Mouse (Mus musculus): ENCODE results near the gene Apbb2. TPM values are rescaled to one million over a fixed set of nuclear protein-coding genes. Genes with fewer than 3 reads are reported as not detected.

Gene Apbb2
- polyA plus RNA-seq, 1 experiment from 2014 or later = 63.9 TPM

DNA sequence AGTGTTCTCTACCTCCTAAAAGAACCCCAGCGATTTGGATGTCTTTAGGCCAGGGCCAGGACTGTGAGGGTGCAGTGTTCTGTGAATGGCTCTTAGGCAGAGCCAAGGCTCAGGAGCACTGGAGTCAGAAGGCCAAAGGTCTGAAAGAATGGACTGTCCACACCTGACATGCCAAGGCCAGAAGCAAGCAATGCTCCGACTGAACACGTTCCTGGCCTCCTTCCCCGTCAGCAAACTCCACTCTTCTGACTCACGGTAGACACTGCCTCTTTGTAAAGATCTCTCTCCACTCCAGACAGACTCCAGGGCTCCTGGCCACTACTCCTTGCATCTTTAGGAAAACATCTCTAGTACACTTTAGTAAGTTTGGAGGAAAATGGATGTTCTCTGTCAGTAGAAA is 163.3 kb downstream of the Apbb2 start:
- no peak overlapping the region for H3K9ac ChIP-seq
- no peak overlapping the region for H3K27ac ChIP-seq
- H3K4me1 ChIP-seq = 0 out of 2 replicates have a peak, but pooled peaks cover 4% of the 10 kb centered on the region
- peaks cover 16% of the 10 kb centered on the region for H3K36me3 ChIP-seq
- 83% methylated on average over 5 of the region's 5 CpGs for WGBS
- no peaks in the 10 kb centered on the region for H3K9me3 ChIP-seq
- no peak for ATAC-seq (ENCODE audit: low FRiP score, low read depth)
- no peak overlapping the region for H3K4me2 ChIP-seq (replicated peaks)
- no peaks in the 10 kb centered on the region for H3K27me3 ChIP-seq
- no peak overlapping the region for H3K4me3 ChIP-seq

DNA sequence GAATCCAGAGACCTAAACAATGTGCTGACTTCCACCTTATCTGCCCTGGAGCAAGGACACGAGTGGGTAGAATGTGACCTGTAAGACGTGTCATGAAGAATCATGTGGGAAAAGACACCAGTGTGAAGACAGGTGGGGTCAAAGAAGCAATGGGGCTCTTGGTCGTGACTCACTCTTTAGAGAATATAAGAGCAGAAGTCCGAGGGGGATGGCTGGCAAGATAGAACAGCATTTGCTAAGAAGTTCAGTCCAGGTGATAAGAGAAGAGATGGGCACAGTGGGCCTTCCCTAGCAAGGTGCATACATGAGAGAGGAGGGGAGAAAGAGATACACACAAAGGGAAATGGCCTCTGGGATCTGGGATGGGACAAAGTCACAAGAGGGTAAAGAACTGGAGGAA is 163.8 kb downstream of the Apbb2 start:
- Histone ChIP-seq H3K9ac (no peak overlapping the region), H3K36me3 (peaks cover 20% of the 10 kb centered on the region), H3K4me2 (replicated peaks) (no peak overlapping the region), H3K4me3 (no peak overlapping the region), H3K4me1 (0 out of 2 replicates have a peak, but pooled peaks cover 4% of the 10 kb centered on the region), H3K27ac (no peak overlapping the region), H3K9me3 (no peaks in the 10 kb centered on the region), H3K27me3 (no peaks in the 10 kb centered on the region)
- 88% methylated on average over 4 of the region's 4 CpGs for WGBS
- ATAC-seq (ENCODE audit: low FRiP score, low read depth) = no peak

DNA sequence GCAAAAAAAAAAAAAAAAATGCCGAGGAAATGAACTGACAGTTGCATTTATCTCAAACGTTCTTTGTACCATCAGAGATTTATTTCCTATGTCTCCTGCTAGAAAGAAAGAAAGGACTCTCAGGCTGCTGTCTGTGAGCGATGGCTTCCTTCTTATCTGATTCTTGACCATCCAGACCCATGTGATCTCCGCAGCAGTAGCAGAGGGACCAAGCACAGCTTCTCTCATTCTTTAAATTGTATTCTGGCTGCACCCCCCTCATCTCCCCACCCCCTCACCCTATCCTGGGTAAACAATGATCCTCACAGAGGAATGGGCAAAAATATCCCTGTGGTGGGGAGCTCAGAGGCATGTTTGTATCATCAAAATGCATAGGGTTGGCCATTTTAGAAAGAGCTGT is 165.5 kb downstream of the Apbb2 start:
- Histone ChIP-seq H3K27me3 (no peaks in the 10 kb centered on the region), H3K4me2 (replicated peaks) (no peak overlapping the region), H3K27ac (no peak overlapping the region), H3K36me3 (peaks cover 20% of the 10 kb centered on the region), H3K4me3 (no peak overlapping the region), H3K4me1 (no peaks in the 10 kb centered on the region), H3K9me3 (no peaks in the 10 kb centered on the region), H3K9ac (no peak overlapping the region)
- WGBS = 76% methylated on average over 4 of the region's 4 CpGs
- no peak for ATAC-seq (ENCODE audit: low FRiP score, low read depth)

DNA sequence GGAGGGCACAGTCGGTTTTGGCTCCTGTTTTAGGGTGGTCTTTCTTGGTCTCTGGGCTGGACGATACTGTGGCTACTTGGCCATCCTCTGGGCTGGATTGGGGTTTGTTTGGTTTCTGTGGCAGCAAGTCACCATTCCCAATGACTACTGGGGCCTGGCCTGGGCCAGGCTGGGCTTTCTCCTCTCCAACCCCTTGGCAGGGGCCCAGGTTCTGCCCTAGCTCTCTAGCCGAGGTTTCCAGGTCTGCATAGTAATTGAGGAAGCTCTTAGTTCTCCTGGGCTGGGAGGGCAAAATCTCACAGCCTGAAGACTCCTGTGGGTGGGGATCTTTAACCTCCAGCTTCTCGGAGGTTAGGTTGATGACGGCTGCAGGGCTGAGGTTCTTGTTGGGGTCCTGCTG is 167.0 kb downstream of the Apbb2 start:
- WGBS = 86% methylated on average over 5 of the region's 5 CpGs
- no peak for ATAC-seq (ENCODE audit: low FRiP score, low read depth)
- H3K4me2 ChIP-seq (replicated peaks) = no peak overlapping the region
- no peak overlapping the region for H3K4me3 ChIP-seq
- H3K27me3 ChIP-seq = no peaks in the 10 kb centered on the region
- H3K27ac ChIP-seq = no peak overlapping the region
- H3K9ac ChIP-seq = no peak overlapping the region
- peaks cover 20% of the 10 kb centered on the region for H3K36me3 ChIP-seq
- no peaks in the 10 kb centered on the region for H3K9me3 ChIP-seq
- no peaks in the 10 kb centered on the region for H3K4me1 ChIP-seq

DNA sequence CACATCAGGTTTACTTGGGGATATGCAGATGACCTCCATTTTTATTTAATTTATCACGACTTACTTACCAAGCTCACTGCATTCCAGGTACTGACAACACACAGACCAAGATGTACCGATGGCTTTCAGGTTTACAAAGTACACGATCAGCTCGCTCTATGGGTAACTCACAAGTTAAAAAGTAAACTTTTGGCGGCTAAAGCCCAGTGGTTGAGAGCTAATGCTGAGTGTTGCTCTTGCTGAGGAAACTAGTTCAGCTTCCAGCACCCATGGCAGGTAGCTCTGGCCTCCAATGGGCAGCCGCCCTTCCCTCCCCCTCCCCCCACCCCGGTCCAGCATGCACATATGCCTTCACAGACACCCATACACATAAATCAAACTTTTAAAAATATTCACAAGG is 173.1 kb downstream of the Apbb2 start:
- no peak for ATAC-seq (ENCODE audit: low FRiP score, low read depth)
- Histone ChIP-seq H3K27ac (no peak overlapping the region), H3K4me2 (replicated peaks) (no peak overlapping the region), H3K9ac (no peak overlapping the region), H3K9me3 (no peaks in the 10 kb centered on the region), H3K27me3 (no peaks in the 10 kb centered on the region), H3K36me3 (peaks cover 6% of the 10 kb centered on the region; the same call in 1 of the 2 replicates), H3K4me3 (no peak overlapping the region), H3K4me1 (no peaks in the 10 kb centered on the region)
- WGBS = 91% methylated on average over 7 of the region's 7 CpGs

DNA sequence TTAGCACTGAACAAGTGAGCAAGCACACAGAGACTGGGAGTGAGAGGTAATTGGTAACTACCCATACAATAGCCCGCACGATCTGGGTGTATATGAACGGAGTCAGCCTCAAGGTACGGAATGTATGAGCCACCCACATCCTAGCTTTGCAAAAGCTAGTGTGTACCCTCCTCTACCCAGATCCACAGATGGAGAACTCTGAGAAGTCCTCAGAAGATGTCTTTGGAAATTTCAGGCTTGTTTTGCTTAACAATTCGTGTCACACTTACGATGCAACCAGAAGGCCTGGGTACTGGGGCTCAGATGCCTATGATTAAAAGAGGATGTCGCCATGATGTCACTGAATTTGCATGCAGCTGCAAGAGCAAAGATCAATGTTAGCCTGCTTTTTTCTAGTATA is 176.3 kb downstream of the Apbb2 start:
- Histone ChIP-seq H3K27ac (no peak overlapping the region), H3K9me3 (no peaks in the 10 kb centered on the region), H3K4me2 (replicated peaks) (no peak overlapping the region), H3K4me1 (no peaks in the 10 kb centered on the region), H3K9ac (no peak overlapping the region), H3K27me3 (no peaks in the 10 kb centered on the region), H3K4me3 (no peak overlapping the region), H3K36me3 (no peaks in the 10 kb centered on the region)
- WGBS = 94% methylated on average over 7 of the region's 7 CpGs
- ATAC-seq (ENCODE audit: low FRiP score, low read depth) = no peak

DNA sequence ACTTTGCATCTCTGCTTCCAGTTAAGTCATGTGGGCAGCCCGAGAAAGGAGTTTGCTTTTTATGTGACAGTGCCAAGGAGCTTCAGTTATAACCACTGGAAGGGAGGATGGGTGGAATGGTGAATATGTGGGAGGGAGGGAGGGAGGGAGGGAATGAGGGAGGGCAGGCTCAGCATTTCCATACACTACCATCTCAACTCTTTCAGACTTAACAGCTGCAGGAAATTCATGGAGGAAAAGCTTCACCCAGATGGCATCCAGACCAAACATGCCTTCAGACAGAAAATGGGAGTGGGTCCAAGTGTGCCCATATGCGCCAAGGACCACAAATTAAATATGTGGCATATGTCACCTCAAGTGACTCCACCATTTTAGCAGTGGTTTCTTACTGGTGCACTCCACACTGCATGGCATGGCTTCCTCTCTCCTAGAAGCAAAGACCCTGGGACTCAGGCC is 181.8 kb downstream of the Apbb2 start:
- no peaks in the 10 kb centered on the region for H3K27me3 ChIP-seq
- no peak overlapping the region for H3K4me3 ChIP-seq
- WGBS = 74% methylated on average over 2 of the region's 2 CpGs
- no peak overlapping the region; the same call in 1 of the 2 replicates for H3K27ac ChIP-seq
- H3K9ac ChIP-seq = no peak overlapping the region
- H3K9me3 ChIP-seq = no peaks in the 10 kb centered on the region
- H3K36me3 ChIP-seq = no peaks in the 10 kb centered on the region
- H3K4me2 ChIP-seq (replicated peaks) = no peak overlapping the region
- ATAC-seq (ENCODE audit: low FRiP score, low read depth) = no peak
- no peaks in the 10 kb centered on the region for H3K4me1 ChIP-seq

DNA sequence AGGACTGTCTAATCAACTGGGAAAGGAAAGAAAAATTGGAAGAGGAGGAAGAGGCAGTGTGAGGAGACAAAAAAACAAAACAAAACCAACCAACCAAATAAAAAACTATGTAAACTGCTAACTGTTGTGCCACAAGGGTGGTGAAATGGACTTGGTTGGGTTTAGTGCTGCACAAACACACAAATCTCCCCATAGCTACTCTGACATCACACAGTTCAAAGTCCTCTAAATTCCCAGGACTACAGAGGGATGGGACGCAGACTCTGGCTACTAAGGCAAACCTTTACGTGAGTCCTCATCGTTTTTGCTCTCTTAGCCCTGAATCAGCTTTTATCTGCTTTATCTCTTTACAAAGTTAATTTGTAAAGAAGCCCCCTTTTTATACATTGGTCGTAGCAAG is 183.4 kb downstream of the Apbb2 start:
- WGBS = 95% methylated on average over 4 of the region's 4 CpGs

DNA sequence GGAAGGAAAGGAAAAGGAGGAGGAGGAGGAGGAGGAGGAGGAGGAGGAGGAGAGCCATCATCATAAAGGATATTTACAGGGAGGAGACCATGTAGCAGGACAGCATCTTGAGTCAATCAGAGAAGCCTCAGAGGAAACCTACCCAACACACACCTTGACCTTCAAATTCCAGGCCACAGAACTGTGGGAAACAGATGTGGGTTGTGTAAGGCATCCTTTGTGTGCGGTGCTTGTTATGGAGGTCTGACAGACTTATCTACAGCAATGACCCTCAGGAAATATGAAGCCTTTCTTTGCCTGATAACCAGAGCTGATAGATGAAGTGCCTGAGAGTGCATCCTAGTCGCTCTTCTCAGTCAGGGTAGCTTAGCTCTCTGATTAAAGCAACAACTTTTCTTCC is 189.5 kb downstream of the Apbb2 start:
- Histone ChIP-seq H3K36me3 (no peaks in the 10 kb centered on the region), H3K27ac (no peak overlapping the region), H3K4me3 (no peak overlapping the region), H3K4me2 (replicated peaks) (no peak overlapping the region), H3K4me1 (peaks cover 18% of the 10 kb centered on the region), H3K9me3 (no peaks in the 10 kb centered on the region), H3K9ac (no peak overlapping the region), H3K27me3 (no peaks in the 10 kb centered on the region)
- WGBS = 55% methylated on average over 2 of the region's 2 CpGs
- no peak for ATAC-seq (ENCODE audit: low FRiP score, low read depth)

More for the DNA sequence above, 183.4 kb downstream of the Apbb2 start:
- Histone ChIP-seq H3K4me1 (no peaks in the 10 kb centered on the region), H3K9ac (no peak overlapping the region), H3K4me2 (replicated peaks) (no peak overlapping the region), H3K27me3 (no peaks in the 10 kb centered on the region), H3K27ac (no peak overlapping the region), H3K9me3 (no peaks in the 10 kb centered on the region), H3K36me3 (no peaks in the 10 kb centered on the region), H3K4me3 (no peak overlapping the region)
- no peak for ATAC-seq (ENCODE audit: low FRiP score, low read depth)

DNA sequence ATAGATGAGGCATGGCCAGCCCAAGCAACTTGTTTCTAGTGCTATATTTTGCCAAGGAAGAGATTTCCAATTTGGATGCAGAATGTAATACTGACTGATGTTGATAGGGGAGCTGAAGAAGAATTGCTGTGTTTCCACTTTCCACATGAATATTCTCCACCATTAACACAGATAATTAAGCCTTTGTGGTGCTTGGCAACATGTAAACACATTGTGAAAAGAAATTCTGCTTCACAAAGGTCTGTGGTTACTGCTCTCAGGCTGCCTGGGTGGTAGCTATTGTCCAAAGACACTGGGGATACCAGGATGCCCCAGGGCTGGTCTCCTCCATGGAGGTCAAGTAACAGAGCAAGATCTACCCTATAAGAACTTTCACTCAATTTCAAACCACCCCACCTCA is 190.5 kb downstream of the Apbb2 start:
- H3K27me3 ChIP-seq = no peaks in the 10 kb centered on the region
- H3K4me3 ChIP-seq = no peak overlapping the region
- H3K9me3 ChIP-seq = no peaks in the 10 kb centered on the region
- ATAC-seq (ENCODE audit: low FRiP score, low read depth) = no peak
- no peak overlapping the region for H3K4me2 ChIP-seq (replicated peaks)
- H3K9ac ChIP-seq = no peak overlapping the region
- H3K27ac ChIP-seq = no peak overlapping the region
- H3K4me1 ChIP-seq = peaks cover 18% of the 10 kb centered on the region
- no peaks in the 10 kb centered on the region for H3K36me3 ChIP-seq

DNA sequence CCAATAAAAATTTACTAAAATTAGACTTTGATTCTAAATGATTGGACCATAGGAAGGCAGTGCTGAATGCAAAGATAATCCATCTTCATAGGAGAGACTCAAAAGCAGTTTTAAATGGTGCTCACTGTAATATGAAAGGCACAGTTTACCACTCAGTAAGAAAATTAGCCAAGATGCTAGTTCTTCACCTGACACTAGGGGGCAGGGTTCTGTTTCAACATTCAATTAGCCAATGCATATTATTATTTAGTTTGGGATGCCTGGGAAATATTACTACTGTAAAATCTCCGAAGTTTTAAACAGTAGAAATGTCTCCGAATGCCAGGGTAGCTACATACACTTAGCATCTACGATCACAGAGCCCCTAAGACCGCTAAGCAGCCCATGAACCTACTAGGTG is 194.7 kb downstream of the Apbb2 start:
- H3K9ac ChIP-seq = no peak overlapping the region
- ATAC-seq (ENCODE audit: low FRiP score, low read depth) = no peak
- H3K9me3 ChIP-seq = no peaks in the 10 kb centered on the region
- no peak overlapping the region for H3K4me2 ChIP-seq (replicated peaks)
- no peaks in the 10 kb centered on the region for H3K36me3 ChIP-seq
- peaks cover 23% of the 10 kb centered on the region for H3K4me1 ChIP-seq
- H3K4me3 ChIP-seq = no peak overlapping the region
- no peaks in the 10 kb centered on the region for H3K27me3 ChIP-seq
- WGBS = 69% methylated on average over 4 of the region's 4 CpGs
- H3K27ac ChIP-seq = no peak overlapping the region

DNA sequence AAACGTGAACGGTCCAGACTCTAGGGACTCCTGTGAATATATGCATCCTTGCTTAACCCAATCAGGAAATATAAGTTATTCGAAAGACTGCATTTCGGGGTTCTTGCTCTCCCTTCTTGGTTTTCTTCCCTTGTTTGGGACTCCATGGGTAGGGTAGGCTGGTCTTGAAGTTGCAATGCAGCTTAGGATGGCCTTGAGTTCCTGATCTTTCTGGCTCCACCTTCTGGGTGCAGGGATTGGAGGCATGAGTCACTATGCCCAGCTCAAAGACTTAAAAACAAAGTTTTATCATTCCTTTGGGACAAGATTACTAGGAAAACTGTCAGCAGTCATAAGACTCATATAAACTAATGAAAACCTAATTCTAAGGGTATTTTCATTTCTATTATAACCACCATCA is 195.1 kb downstream of the Apbb2 start:
- no peaks in the 10 kb centered on the region for H3K27me3 ChIP-seq
- ATAC-seq (ENCODE audit: low FRiP score, low read depth) = no peak
- no peak overlapping the region for H3K4me2 ChIP-seq (replicated peaks)
- H3K4me1 ChIP-seq = peaks cover 22% of the 10 kb centered on the region
- no peak overlapping the region for H3K9ac ChIP-seq
- H3K9me3 ChIP-seq = no peaks in the 10 kb centered on the region
- H3K27ac ChIP-seq = no peak overlapping the region
- no peak overlapping the region for H3K4me3 ChIP-seq
- H3K36me3 ChIP-seq = no peaks in the 10 kb centered on the region
- 92% methylated on average over 4 of the region's 4 CpGs for WGBS

DNA sequence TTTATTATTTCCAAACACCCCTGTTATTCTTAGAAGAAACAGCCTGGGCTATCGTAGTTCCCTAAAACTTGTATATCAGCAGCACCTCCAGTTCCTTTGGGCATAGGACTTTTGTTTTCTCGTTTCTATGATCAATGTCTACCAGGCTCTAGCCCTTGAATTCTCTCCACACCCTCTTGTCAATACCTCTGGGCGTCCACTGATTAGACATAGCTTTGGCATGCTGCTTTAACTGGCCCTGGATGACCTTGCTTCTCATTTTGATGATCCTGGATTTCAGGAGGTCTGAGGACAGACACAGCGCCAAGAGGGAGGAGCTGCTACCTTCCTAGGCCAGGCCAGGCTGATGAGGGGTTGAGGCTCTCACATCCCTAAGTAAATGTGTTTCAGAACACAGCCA is 196.6 kb downstream of the Apbb2 start:
- 84% methylated on average over 4 of the region's 4 CpGs for WGBS
- Histone ChIP-seq H3K4me2 (replicated peaks) (no peak overlapping the region), H3K9me3 (no peaks in the 10 kb centered on the region), H3K36me3 (no peaks in the 10 kb centered on the region; the same call in 1 of the 2 replicates), H3K9ac (no peak overlapping the region), H3K27me3 (no peaks in the 10 kb centered on the region), H3K27ac (no peak overlapping the region), H3K4me3 (no peak overlapping the region), H3K4me1 (peaks cover 13% of the 10 kb centered on the region)
- no peak for ATAC-seq (ENCODE audit: low FRiP score, low read depth)

All from limb, embryonic 13.5 days (tissue).